Mouse (Mus musculus): ENCODE data around the gene Olfr325. TPM values are rescaled to one million over a fixed set of nuclear protein-coding genes. Genes with fewer than 3 reads are reported as not detected.
"Not testable (repeated sequence)": the region's sequence is repeated elsewhere in the genome, so short reads cannot be mapped to it uniquely, and the experiment has no call there.

The Olfr325 gene
- not detected in 2 replicates for total RNA-seq (2014; fragmentation: Nextera tagmentation)
- total RNA-seq (2017): not detected in 2 replicates

DNA sequence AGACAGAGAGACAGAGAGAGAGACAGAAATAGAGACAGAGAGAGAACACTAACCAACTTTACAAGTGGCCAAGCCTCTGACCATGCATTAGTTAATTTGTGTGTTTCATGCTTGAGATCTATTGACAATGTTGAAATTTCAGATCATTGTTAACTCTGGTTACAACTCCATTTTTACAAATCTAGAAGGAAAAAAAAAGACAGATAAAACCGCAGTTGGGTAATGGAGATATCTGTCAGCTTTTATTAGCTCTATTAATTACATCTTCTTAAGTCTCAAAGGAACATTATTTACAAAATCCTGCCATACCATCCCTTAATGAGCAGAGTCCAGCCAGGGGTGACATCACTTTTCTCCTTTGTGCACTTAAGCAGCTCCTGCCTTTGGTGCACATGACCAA lies at the start of gene Olfr325:
Gene Olfr325, plus strand, starts transcription at position 301 of the 400 bp plus-strand sequence.
- ATAC-seq (replicated peaks; ENCODE audit: low FRiP score, low TSS enrichment, poor library complexity, severe bottlenecking): no peak

DNA sequence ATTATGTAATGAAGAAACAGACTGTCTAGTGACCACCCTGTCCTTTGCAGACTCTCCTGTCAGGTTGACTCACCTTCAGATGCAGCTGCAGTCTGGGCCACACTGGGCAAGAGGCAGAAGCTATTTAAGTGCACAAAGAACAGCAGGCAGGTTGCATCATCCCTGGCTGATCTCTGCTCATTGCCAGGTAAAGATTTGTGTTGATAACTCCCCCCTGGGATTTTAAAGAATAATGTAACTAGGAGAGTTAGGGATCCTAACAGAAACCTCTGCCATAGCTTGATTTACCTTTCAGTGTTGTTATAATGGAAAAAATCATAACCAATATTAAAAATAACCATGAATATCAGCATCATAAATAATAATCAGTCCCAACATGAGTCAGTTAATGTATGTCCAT lies 42.8 kb upstream of the Olfr325 start, which contains the start of gene Olfr330:
Gene Olfr330, minus strand, starts transcription at position 101 of the 400 bp plus-strand sequence.
- not testable (repeated sequence) for ATAC-seq (replicated peaks; ENCODE audit: low FRiP score, low TSS enrichment, poor library complexity, severe bottlenecking)

DNA sequence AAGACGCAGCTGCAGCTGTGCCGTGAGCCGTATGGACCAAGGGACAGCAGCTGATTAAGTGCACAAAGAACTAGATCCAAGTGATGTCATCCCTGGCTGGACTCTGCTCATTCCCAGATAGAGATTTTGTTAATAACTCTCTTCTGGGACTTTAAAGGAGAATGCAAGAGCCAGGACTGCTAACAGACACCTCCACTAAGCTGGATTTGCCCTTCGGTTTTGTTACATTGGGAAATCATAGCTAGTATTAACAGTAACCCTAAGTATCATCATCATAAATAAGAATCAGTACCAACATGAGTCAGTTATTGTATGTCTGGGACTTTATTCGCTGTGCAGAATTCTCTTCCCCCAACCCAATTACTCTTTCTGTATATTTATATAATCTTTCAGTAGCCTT lies 31.2 kb upstream of the Olfr325 start, which contains the start of gene Olfr329-ps:
Gene Olfr329-ps, minus strand, starts transcription at position 101 of the 400 bp plus-strand sequence.
- no peak for ATAC-seq (replicated peaks; ENCODE audit: low FRiP score, low TSS enrichment, poor library complexity, severe bottlenecking)

DNA sequence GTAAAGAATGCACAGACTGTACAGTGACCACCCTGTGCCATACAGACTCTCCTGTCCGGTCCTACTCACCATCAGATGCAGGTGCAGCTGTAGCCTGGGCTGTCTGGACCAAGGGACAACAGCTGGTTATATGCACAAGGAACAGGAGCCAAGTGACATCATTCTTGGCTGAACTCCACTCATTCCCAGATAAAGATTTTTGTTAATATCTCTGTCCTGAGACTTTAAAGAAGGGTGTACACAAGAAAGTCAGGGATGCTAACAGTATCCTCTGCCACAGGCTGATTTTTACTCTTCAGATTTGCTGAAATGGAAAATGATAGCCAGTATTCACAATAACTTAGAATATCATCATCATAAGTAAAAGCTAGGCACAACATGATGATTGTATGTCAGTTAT lies 22.0 kb upstream of the Olfr325 start, which contains the start of gene Olfr328:
Gene Olfr328, minus strand, starts transcription at position 101 of the 400 bp plus-strand sequence.
- ATAC-seq (replicated peaks; ENCODE audit: low FRiP score, low TSS enrichment, poor library complexity, severe bottlenecking): no peak

DNA sequence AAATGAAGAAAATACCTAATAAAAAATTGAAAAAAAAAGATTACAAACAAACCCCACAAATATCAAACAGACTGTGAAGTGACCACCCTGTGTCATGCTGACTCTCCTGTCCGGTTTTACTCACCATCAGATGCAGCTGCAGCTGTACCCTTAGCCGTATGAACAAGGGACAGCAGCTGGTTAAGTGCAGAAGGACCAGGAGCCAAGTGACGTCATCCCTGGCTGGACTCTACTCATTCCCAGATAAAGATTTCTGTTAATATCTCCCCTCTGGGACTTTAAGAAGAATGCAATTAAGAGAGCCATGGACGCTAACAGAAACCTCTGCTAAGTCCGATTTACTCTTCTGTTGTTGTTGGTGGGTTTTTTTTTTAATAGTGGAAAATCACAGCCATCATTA lies 7.1 kb upstream of the Olfr325 start, which contains the start of gene Olfr224:
Gene Olfr224, minus strand, starts transcription at position 149 of the 400 bp plus-strand sequence.
- no peak for ATAC-seq (replicated peaks; ENCODE audit: low FRiP score, low TSS enrichment, poor library complexity, severe bottlenecking)

DNA sequence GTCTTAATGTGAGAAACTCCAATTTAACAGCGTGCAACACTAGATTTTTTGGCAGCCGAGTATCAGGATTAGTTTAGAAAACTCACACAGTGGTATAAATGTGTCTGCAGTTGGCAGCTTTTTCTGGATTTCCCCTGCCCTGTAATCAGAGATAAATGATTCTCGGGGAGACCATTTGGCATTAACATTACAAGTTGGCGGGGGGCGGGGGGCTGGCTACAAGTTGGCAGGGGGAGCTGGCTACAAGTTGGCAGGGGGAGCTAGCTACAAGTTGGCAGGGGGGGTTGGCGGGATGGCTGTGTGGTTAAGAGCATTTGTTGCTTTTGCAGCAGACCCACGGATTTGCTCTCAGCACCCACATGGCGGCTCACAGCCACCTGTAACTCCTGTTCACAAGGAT lies 1.1 kb downstream of the Olfr325 start:
- ATAC-seq (replicated peaks; ENCODE audit: low FRiP score, low TSS enrichment, poor library complexity, severe bottlenecking): no peak

DNA sequence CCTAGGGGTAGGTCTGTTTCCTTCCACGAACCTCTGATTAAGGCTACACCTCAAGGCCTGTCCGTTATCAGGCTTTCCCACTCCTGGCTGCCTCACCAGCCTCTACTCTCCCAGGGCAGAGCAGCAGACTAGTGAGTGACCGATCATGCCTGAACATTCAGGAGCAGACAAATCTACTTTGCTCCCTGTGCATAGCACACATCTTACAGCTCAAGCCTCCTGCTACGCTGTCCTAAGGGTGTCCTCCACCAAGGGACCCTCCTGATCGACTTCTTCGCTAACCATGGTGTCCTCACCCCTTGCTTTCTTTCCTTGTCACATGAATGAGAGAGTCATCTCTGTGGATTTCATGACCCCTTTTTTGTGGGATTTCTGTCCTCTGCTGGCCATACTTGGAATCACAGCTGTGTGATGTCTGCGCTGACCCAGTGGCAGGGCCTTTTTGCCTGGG lies 10.4 kb downstream of the Olfr325 start:
- ATAC-seq (replicated peaks; ENCODE audit: low FRiP score, low TSS enrichment, poor library complexity, severe bottlenecking): peak; percentile 99

DNA sequence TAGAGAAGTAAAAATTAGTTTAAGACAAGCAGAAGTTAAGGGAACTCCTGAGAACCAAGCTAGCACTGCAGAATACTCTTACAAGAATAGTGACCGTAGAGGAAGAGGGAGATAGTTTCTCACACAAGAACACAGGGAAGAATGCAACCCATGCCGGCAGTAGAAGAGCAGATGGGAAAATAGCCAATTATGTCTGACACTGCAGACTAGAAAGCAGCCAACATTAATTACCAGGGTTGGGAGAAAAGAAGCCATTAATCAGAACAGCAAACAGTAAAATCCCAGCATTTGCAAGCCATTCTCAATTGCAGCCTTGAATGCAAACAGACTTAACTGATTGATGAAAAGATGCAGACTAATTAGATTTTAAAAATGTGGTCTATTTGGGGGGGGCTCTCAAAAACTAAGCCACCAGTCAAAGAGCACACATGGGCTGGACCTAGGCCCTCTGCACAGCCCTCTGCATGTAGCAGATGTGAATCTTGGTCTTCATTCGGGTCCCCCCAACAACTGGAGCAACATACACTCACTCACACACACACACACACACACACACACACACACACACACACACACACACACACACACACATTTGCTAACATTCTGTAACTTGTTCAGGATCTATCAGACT lies 11.2 kb downstream of the Olfr325 start:
- ATAC-seq (replicated peaks; ENCODE audit: low FRiP score, low TSS enrichment, poor library complexity, severe bottlenecking): no peak

DNA sequence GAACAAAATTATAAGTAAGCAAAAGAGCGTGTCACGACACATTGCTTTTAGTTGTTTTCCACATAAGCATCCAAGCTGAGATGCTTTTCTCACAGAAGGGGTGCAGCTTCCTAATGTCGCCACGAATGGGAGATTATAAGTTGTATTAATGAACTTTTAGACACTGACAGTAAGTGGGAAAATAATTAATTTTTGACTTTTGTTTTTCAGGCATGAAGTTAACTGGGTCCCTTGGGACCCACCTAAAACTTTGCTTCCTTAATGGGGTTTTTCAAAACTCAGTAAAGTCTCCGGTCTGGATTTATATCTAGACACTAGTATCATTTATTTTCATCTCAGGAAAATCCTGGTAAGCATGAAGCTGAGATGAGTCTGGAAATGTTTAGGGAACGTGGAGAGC lies 17.3 kb downstream of the Olfr325 start, which contains the start of gene Olfr324:
Gene Olfr324, plus strand, starts transcription at position 301 of the 400 bp plus-strand sequence.
- ATAC-seq (replicated peaks; ENCODE audit: low FRiP score, low TSS enrichment, poor library complexity, severe bottlenecking): no peak

DNA sequence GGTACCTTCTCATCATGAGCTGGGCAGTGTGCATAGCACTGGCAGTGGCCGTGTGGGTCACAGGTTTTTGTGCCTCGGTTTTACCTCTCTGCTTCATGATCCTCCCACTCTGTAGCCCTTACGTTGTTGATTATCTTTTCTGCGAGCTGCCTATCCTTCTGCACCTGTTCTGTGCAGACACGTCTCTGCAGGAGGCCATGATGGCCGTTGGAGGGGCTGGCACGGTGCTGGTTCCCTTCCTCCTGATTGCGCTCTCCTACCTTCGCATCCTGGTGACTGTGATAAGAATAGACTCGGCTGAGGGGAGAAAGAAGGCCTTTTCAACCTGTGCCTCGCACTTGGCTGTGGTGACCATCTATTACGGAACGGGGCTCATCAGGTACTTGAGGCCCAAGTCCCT lies 20.3 kb downstream of the Olfr325 start:
- ATAC-seq (replicated peaks; ENCODE audit: low FRiP score, low TSS enrichment, poor library complexity, severe bottlenecking): no peak

DNA sequence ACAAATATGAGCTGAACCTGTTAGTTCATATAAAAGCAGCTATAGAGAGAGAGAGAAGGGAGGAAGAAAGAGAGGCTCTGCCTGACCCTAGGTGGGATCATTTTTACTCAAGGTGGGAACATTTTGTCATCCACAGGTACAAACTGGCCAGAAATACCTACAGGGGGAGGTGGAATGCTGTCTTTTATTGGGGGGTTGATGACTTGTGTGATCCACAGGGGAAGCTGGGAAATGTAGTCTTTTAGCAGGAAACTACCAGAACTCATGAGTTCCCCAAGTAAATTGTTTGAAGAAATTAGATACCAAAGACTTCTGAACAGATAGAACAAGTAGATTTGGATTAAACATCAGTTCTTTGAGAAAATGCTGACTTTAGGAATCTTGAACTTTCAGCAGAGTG lies 24.5 kb downstream of the Olfr325 start:
- no peak for ATAC-seq (replicated peaks; ENCODE audit: low FRiP score, low TSS enrichment, poor library complexity, severe bottlenecking)

DNA sequence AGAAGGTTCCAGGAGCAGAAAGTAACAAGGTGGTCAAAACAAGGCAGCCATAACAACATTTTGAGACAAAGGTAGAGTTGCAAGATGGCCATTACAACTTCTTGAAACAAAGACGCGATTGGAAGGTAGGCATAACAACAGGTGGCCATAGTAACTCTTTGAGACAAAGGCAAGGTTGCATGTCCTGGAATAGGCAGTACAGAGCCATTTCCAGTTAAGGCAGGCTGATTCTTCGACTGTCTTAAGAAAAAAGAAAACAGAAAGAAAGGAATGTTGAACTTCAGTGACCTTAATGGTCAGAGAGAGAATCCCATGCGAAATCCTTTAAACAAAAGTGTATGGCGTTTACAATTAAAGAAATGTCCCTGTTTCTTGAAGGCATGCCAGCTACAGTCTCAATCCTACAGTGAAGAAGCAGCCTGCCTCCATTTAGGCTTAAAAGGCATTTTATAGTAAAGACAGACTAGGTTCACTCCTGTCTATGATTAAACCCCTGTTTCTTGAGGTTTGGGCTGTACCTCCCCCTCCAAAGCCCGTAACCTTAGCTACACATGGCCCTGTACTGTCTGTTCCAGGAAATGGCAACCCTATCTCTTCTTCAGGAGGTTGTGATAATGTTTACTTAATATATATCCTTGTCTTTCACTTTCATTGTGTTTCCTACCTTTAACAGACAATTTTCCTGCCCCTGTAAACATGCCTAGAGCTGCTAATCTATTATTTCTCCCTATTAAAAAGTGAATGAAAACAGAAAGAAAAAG lies 25.4 kb downstream of the Olfr325 start:
- ATAC-seq (replicated peaks; ENCODE audit: low FRiP score, low TSS enrichment, poor library complexity, severe bottlenecking): 0 out of 2 replicates have a peak, but pooled peaks have one; percentile 50

DNA sequence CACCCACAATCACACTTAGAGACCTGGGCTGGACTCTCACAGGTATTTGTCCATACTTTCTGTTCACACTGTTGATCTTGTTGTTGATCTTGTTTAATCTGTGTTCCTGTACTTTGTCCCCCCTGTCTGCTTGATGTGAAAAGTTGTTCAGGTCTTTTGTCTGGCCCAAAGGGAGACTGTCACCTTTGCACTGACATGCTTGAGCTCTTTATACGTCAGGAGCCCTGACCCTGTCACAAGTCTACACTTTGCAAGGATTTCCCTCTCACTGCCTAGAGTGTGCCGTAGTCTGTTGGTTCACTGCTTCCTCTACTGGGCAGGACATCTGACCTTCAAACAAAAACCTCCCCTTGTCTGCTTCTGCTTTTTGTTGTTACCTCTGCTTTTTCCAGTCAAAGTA lies 27.2 kb downstream of the Olfr325 start:
- ATAC-seq (replicated peaks; ENCODE audit: low FRiP score, low TSS enrichment, poor library complexity, severe bottlenecking): no peak

DNA sequence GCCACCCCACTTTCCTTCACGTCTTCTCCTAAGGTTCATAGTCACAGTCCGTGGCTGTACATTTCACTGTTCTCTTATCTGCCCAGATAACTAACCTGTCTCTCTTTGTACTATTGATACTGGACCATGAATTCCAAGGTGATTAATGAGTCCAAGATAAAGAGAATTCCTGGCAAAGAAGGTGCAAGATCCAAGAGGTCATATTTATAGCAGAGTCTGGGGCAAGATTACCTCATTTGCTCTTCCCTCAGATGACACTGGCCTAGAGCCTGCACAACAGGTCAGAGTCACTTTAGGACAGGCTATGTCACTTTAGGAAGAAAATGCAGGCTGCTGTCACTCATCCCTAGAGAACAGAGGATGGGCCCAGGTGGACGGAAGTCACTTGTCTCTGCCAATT lies 27.7 kb downstream of the Olfr325 start:
- no peak for ATAC-seq (replicated peaks; ENCODE audit: low FRiP score, low TSS enrichment, poor library complexity, severe bottlenecking)

DNA sequence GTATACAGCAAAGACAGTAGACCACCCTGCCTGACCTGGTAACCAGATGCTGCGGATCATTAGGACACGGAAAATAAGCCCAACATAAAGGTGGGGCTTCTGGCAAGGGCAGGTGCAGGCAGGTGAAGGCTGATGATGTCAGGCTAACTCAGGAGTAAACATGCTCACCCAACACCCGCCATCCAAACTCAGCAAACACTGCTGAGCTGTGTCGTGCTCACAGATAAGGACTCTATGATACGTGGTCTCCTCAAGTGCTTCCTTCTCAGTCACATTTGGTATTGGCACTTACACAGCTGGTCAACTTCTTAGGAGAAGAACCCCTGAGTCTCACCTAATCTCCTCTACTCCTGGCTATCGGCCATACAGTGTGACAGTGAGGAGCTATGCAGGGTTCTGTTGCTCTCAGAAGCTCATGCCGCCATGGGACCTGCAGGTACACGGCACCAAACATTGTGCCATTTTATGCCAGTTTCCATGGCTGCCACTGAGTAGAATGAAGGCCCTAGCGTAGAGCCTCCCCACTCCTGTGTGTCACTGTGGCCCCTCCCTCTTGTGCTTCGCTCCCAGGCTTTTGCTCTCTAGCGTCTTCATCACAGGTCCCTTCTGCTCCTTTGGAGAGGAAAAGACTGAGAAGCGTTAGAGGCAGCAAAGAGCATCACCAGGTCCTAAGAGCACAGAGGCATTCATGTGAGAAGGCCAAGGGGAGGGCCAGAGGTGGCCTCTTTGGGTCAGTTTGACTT lies 28.8 kb downstream of the Olfr325 start:
- ATAC-seq (replicated peaks; ENCODE audit: low FRiP score, low TSS enrichment, poor library complexity, severe bottlenecking): no peak

DNA sequence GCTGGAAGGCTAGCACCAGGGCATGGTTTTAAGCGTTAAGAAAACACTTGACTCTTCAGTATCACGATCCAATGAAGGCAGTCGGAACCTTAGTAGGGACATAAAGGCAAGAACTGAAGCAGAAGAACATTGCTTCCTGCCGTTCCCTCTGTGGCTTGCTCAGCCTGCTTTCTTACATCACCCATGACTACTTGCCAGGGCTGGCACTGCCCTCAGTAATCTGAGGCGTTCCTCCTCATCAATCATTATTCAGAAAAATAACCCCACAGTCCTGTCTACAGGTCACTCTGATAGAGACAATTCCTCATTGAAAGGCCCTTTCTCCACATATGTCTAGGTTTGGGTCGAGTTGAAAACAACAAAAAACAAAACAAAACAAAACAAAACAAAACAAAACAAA lies 29.5 kb downstream of the Olfr325 start:
- ATAC-seq (replicated peaks; ENCODE audit: low FRiP score, low TSS enrichment, poor library complexity, severe bottlenecking): no peak

DNA sequence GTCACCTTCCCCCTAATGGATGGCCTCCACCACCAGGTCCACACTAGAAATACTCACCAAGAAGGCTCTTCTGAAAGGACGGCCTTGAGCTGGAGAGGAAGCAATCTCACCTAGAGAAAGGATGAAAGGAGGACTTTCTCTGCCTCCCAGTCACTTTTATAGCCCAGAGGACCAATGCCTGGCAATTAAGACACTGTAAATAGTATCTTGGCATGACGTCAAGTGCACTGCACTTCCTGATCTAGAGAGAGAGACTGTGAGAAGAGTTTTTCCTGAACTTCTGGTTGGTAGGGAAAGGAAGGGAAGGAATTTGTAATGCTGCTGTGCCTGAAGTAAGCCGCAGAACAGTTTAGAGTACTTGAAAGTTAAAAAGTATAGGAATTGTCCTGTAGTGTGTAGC lies 35.8 kb downstream of the Olfr325 start:
- ATAC-seq (replicated peaks; ENCODE audit: low FRiP score, low TSS enrichment, poor library complexity, severe bottlenecking): no peak

DNA sequence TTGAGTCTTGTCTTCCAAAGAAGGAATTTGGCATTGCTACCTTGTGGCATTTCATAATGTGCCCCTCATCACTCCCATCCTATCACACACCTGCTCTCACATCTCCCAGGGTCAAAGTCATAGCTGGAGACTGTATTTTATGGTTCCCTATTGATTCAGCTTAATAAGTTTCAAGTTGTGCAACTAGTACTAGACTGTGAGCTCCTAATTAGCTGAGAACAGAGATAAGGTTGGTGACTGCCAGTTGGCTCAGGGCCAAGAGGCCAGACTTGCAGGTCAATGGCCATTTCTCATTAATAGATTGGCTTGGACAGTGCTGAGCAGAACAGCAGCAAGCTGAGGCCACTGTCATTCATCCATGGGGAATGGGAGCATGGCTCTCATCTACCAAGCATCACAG lies 37.0 kb downstream of the Olfr325 start:
- ATAC-seq (replicated peaks; ENCODE audit: low FRiP score, low TSS enrichment, poor library complexity, severe bottlenecking): no peak

DNA sequence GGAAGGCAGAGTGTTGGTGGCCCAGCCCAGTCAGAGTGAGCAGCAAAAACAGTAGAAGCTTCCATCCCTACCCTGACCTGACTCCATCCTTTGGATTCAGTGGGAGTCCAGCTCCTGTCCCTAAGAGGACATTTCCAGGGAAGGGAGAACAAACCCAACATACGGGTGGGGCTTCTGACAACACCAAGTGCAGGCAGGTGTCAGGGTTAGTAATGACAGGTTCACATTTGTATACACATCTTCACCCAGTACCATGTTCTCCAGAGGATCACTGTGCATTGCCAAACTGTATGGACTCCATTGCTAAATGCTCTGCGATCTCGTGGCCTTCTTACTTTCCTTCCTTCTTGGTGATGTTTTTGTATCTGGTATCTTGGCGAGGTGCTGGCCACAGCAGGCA lies 38.4 kb downstream of the Olfr325 start, which contains the start of gene 2210407C18Rik:
Gene 2210407C18Rik, minus strand, starts transcription at position 101 of the 400 bp plus-strand sequence.
- no peak for ATAC-seq (replicated peaks; ENCODE audit: low FRiP score, low TSS enrichment, poor library complexity, severe bottlenecking)

DNA sequence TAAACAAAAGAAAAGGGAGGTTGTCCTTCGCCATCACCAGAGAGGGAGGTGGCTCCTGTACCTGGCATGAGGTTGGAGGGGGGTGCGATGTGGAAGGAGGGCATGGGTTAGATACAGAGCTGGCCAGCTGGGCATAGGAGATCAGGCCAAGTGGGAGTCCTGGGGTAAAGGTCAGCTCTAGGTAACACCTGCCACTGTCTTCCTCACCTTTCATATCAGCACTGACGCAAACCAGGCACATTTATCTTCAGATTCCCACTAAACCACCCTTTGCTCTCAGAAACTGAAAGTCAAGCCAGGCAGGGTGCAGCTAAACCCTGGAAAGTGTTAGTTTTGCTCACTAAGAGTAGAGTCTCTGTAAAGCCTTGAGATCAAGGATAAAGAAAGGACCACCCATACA lies 40.8 kb downstream of the Olfr325 start:
- no peak for ATAC-seq (replicated peaks; ENCODE audit: low FRiP score, low TSS enrichment, poor library complexity, severe bottlenecking)
